Mouse (Mus musculus) kidney, adult 2 months (tissue): ENCODE data around the gene Osbpl3. TPM values are rescaled to one million over a fixed set of nuclear protein-coding genes. Genes with fewer than 3 reads are reported as not detected.
A peak's percentile ranks its signal among the peaks of the same experiment; 100 is the strongest.

Experiments
- DNase-seq: peaks from one replicate; pipeline ENCODE4 v3.0.0; 2021
- H3K27ac ChIP-seq: fragments of 200-500 bp; 2 replicates; pipeline ENCODE4 v1.5.1; 2012; ENCODE audit warnings: low read depth, low read length, control low read depth, inconsistent platforms; ENCODE audit not compliant: insufficient read depth
- H3K27me3 ChIP-seq: fragments of 200-500 bp; replicated peaks from 2 replicates; pipeline ENCODE4 v1.6.1; 2012; ENCODE audit warnings: mild to moderate bottlenecking, moderate library complexity, low read length, inconsistent platforms; ENCODE audit not compliant: control insufficient read depth, insufficient read depth
- H3K36me3 ChIP-seq: fragments of 200-500 bp; 2 replicates; pipeline ENCODE4 v1.6.1; 2012; ENCODE audit warnings: mild to moderate bottlenecking, moderate library complexity, low read length, inconsistent platforms; ENCODE audit not compliant: control insufficient read depth, insufficient read depth
- H3K4me1 ChIP-seq: fragments of 200-500 bp; 2 replicates; pipeline ENCODE4 v1.6.1; 2011; ENCODE audit warnings: low read length; ENCODE audit not compliant: control insufficient read depth, insufficient read depth
- H3K4me3 ChIP-seq: fragments of 200-500 bp; 2 replicates; pipeline ENCODE4 v1.5.1; 2011; ENCODE audit warnings: mild to moderate bottlenecking, low read depth, low read length, control low read depth; ENCODE audit not compliant: insufficient read depth
- CTCF ChIP-seq: fragments of 200-500 bp; conservative IDR thresholded peaks from 2 replicates; pipeline ENCODE4 v1.5.1; 2011; ENCODE audit warnings: low read depth, mild to moderate bottlenecking, control low read depth, low read length, moderate library complexity, mixed read lengths; ENCODE audit not compliant: insufficient read depth, insufficient read length
- POLR2A ChIP-seq: fragments of 200-500 bp; IDR thresholded peaks from one replicate; pipeline ENCODE4 v1.6.1; 2011; ENCODE audit warnings: low read depth, low read length, control low read depth
- WGBS: fragments of 180-500 bp; shearing (Covaris S2); methylation state at CpG from one replicate; pipeline ENCODE4 v1.1.7; 2018; 5-methylcytosine and 5-hydroxymethylcytosine counted together
- polyA plus RNA-seq: library from polyadenylated mRNA; depleted of rRNA; stranded (reverse); fragments of >200 nt; gene quantifications from 2 replicates; pipeline ENCODE4 v1.2.3, GENCODE M21; 2012

The Osbpl3 gene
- polyA plus RNA-seq, 1 experiment: 33.0 TPM

DNA sequence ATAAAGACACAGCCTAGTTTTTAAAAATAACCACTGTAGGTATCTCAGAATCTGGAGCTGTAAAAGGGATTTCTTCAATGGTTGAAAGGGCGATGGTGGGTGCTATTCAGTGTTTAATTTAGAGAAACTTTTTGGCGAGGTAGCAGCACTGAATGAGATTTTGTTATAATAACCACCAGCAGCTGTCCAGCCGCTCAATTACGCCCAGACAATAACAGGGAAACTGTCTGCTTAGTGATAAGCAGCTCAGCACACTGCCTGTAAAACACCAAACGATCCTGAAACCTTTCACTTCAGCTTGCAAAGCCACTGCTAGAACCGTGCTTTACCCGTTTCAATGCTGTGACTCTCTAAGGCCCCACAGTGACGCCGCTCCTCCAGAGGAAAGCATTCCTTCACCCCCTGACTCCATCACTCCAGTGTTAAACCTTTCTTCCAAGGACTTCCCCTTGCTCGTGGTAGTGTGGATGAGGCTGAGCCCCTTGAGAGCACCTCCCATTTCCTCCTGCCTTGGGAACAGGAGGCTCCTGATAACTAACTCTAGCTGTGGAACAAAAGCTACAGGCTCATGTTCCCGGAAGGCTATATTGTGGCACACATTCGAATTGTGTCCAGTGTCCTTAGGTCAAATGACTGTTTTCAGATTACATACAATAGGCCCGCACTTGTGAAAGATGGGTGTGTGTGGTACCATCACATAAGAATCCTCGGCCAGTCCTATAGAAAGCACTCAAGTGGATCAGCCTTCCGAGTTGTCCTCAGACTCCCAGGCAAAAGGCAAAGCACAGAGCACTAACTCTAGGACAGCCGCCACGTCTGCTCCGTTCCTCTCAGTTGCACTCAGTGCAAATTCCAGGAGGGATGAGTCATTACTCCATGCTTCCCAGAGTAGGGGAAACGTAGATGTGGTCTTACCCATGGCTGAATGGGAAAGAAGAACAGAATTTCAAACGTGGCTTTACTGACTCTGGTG is 101.0 kb downstream of the Osbpl3 start:
- no peaks in the 10 kb centered on the region for H3K27me3 ChIP-seq
- TF ChIP-seq CTCF (no peak), POLR2A (no peak)
- H3K36me3 ChIP-seq: peaks cover 4% of the 10 kb centered on the region; the same call in 1 of the 2 replicates
- peak; percentile 59 for DNase-seq
- 44% methylated on average over 20 of the region's 20 CpGs for WGBS
- peaks cover 44% of the 10 kb centered on the region for H3K4me1 ChIP-seq
- H3K4me3 ChIP-seq: no peak overlapping the region
- peak overlapping the region; percentile 45 for H3K27ac ChIP-seq

GRCm38 (mm10) chr6:50352812-50353211 is 103.2 kb downstream of the Osbpl3 start:
- WGBS: 59% methylated on average over 6 of the region's 6 CpGs
- TF ChIP-seq CTCF (no peak), POLR2A (no peak)
- no peak for DNase-seq
- Histone ChIP-seq H3K27ac (no peak overlapping the region), H3K4me1 (peaks cover 30% of the 10 kb centered on the region), H3K4me3 (no peak overlapping the region), H3K36me3 (peaks cover 4% of the 10 kb centered on the region; the same call in 1 of the 2 replicates), H3K27me3 (no peaks in the 10 kb centered on the region)

DNA sequence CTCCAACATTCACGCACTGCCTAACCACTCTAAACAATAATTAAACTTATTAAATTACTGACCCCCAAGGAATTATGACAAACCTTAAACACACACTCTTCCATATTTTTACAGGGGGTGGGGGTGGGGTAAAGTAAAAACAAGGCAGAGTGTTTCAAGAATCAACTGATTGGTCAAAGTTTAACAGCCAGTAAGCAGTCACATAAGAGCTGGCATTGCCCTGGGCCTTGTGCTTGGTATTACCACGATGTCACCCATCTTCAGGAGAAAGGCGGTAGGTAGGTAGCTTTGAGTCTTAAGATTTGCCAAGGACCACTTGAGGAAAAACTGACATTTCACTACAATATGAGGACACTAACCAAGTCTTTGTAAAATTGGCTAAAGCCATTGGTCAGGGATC is 105.1 kb downstream of the Osbpl3 start:
- no peak for TF ChIP-seq CTCF
- no peak for TF ChIP-seq POLR2A
- H3K27ac ChIP-seq: no peak overlapping the region
- peak; percentile 63 for DNase-seq
- no peaks in the 10 kb centered on the region for H3K27me3 ChIP-seq
- H3K4me3 ChIP-seq: no peak overlapping the region
- WGBS: 59% methylated on average over 3 of the region's 3 CpGs
- peaks cover 11% of the 10 kb centered on the region for H3K4me1 ChIP-seq
- H3K36me3 ChIP-seq: peaks cover 4% of the 10 kb centered on the region; the same call in 1 of the 2 replicates

DNA sequence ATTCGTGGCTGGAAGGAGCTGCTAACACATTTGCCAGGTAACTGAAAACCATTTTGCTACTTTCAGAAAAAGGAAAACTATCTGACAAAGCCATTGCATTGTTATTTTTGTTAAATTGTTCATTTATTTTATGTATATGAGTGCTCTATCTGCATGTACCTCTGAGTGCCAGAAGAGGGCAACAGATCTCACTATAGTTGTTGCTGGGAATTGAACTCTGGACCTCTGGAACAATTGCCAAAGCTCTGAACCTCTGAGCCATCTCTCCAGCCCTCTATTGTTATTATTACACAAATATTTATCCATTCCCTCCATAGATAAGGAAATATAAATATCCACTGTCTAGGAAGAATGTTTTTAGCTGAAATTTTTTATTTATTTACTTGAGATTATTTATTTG is 107.4 kb downstream of the Osbpl3 start:
- Histone ChIP-seq H3K4me1 (no peaks in the 10 kb centered on the region), H3K36me3 (peaks cover 6% of the 10 kb centered on the region; the same call in 1 of the 2 replicates), H3K27me3 (no peaks in the 10 kb centered on the region), H3K27ac (no peak overlapping the region), H3K4me3 (no peak overlapping the region)
- no peak for TF ChIP-seq POLR2A
- peak; percentile 28; the same call in 1 of the 2 replicates for TF ChIP-seq CTCF
- WGBS: 91% methylated on average over 1 of the region's 1 CpGs
- peak; percentile 45 for DNase-seq

DNA sequence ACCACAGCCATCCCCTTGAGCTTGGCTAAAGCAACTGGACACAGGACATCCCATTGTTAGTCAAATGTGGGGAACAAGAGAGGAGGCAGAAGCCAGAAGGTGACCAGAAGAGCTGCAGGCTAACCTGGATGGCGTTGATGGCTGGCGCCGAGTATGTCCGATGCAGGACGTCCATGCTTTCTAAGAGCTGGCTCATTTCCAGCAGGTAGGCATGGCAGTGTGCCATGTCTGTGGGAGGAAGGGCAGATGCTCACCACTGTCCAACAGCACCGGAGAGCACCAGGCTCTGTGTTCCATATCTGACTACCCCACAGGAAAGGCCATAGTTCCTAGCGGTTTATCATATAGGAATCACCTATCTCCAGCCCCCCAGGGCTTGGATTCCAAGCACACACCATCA is 109.8 kb downstream of the Osbpl3 start:
- H3K36me3 ChIP-seq: peaks cover 2% of the 10 kb centered on the region; the same call in 1 of the 2 replicates
- H3K4me3 ChIP-seq: no peak overlapping the region
- peak; percentile 78 for DNase-seq
- 58% methylated on average over 7 of the region's 7 CpGs for WGBS
- no peaks in the 10 kb centered on the region for H3K27me3 ChIP-seq
- TF ChIP-seq POLR2A: no peak
- no peak for TF ChIP-seq CTCF
- H3K27ac ChIP-seq: no peak overlapping the region
- no peaks in the 10 kb centered on the region for H3K4me1 ChIP-seq

- no peak overlapping the region for H3K27ac ChIP-seq
- peaks cover 5% of the 10 kb centered on the region for H3K4me1 ChIP-seq
- no peaks in the 10 kb centered on the region for H3K27me3 ChIP-seq
- 85% methylated on average over 5 of the region's 5 CpGs for WGBS
- no peak for DNase-seq
- H3K4me3 ChIP-seq: no peak overlapping the region
- TF ChIP-seq CTCF (no peak), POLR2A (no peak)
- peaks cover 2% of the 10 kb centered on the region; the same call in 1 of the 2 replicates for H3K36me3 ChIP-seq
Measured at GRCm38 (mm10) chr6:50340226-50340906, 115.6 kb downstream of the Osbpl3 start.

DNA sequence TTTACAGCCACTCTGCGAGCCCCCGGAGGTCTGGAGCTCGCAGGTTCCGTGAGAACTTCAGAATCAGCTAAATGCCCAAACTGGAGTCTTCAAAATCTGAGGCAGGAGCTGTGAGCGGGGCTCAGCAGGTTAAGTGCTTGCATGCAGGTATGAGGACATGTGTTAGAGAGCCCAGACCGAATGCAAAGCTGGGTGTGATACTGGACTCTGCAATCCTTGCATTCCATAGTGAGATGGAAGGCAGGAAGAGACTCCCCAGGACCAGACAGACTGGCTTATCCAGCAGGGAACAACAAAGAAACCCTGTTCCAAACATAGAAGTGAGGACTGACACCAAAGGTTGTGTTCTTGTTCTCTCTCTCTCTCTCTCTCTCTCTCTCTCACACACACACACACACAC is 118.6 kb downstream of the Osbpl3 start:
- no peak for DNase-seq
- TF ChIP-seq POLR2A (no peak), CTCF (no peak)
- no peak overlapping the region for H3K4me3 ChIP-seq
- no peak overlapping the region for H3K27ac ChIP-seq
- H3K27me3 ChIP-seq: no peaks in the 10 kb centered on the region
- H3K4me1 ChIP-seq: peaks cover 13% of the 10 kb centered on the region
- no peaks in the 10 kb centered on the region; the same call in 1 of the 2 replicates for H3K36me3 ChIP-seq
- WGBS: 47% methylated on average over 6 of the region's 6 CpGs
